Mouse (Mus musculus) megakaryocyte, embryonic 14.5 days (primary cell): ENCODE data around the gene Pskh1.

Experiments
- FLI1 ChIP-seq: IDR thresholded peaks from 2 replicates; pipeline ENCODE4 v1.6.1; 2012; ENCODE audit warnings: low read length, inconsistent platforms, mixed read lengths
- GATA1 ChIP-seq: IDR thresholded peaks from 3 replicates; pipeline ENCODE4 v1.6.1; 2012; ENCODE audit warnings: mixed read lengths, low read length, inconsistent platforms, borderline replicate concordance

DNA sequence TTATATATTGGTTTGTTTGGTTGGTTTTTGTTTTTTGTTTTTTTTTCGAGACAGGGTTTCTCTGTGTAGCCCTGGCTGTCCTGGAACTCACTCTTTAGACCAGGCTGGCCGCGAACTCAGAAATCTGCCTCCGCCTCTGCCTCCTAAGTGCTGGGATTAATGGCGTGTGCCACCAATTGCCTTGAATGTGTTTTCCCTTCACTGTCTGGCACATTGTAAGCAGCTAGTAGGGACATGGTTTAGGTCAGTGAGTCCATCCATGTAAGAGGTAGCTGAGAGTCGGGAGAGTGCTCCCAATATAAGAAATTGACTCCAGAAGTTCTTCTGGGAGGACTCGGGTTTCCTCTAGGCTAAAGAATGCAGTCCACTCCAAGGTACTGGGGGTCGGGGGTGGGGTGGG is 45.9 kb upstream of the Pskh1 start:
- TF ChIP-seq GATA1 (no peak), FLI1 (no peak)
